Mouse (Mus musculus) brown adipose tissue, adult 24 weeks (tissue): Measurements from ENCODE around the gene Vps33a. TPM values are rescaled to one million over a fixed set of nuclear protein-coding genes. Genes with fewer than 3 reads are reported as not detected.

Experiments used
- H3K27ac ChIP-seq: fragments of 200-500 bp; replicated peaks from 2 replicates; pipeline ENCODE4 v1.5.1; 2012; ENCODE audit warnings: low read depth, mild to moderate bottlenecking, low read length
- H3K4me1 ChIP-seq: fragments of 200-500 bp; 2 replicates; pipeline ENCODE4 v1.6.1; 2012; ENCODE audit warnings: low read length, mixed read lengths; ENCODE audit not compliant: control insufficient read depth, insufficient read depth, insufficient read length
- H3K4me3 ChIP-seq: fragments of 200-500 bp; 2 replicates; pipeline ENCODE4 v1.5.1; 2012; ENCODE audit warnings: low read depth, mild to moderate bottlenecking, low read length, moderate library complexity; ENCODE audit not compliant: insufficient read depth
- polyA plus RNA-seq: library from polyadenylated mRNA; stranded (reverse); fragments of >200 nt; gene quantifications from 2 replicates; pipeline ENCODE4 v1.2.4, GENCODE M21; 2012; ENCODE audit not compliant: missing spikeins, insufficient read depth, insufficient read length

Gene Vps33a
- 23.0 and 31.5 TPM in 2 replicates for polyA plus RNA-seq

GRCm38 (mm10) chr5:123572357-123573186 lies at the start of gene Vps33a:
Gene Vps33a, minus strand, starts transcription at chr5:123573038.
- peak within 1 kb of the TSS; percentile 46 for H3K27ac ChIP-seq
- peaks cover 2% of the 10 kb centered on the region; the same call in 1 of the 2 replicates for H3K4me1 ChIP-seq
- H3K4me3 ChIP-seq = peak within 1 kb of the TSS; percentile 91

DNA sequence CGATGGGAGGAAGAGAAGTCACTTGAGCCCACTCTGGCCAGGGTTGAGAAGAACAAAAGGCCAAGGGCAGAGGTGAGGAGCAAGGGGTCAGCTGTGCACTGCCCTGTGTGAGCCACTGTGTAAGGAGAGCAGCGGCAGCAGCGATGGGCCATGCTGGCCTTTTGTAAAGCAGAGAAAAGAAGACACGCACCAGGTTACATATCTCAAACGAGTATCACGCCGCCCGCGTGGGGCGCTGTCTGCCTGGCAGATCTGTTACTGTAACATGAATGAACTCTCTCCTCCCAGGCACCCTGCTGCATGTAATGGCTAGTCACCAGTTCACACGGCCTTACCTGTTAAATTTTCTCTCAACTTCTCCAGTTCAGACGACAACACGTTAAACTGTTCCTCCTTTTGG lies 49.6 kb upstream of the Vps33a start:
- no peak overlapping the region for H3K4me3 ChIP-seq
- no peaks in the 10 kb centered on the region for H3K4me1 ChIP-seq
- H3K27ac ChIP-seq = no peak overlapping the region

GRCm38 (mm10) chr5:123618558-123618957 lies 45.7 kb upstream of the Vps33a start:
- no peaks in the 10 kb centered on the region for H3K4me1 ChIP-seq
- H3K27ac ChIP-seq = no peak overlapping the region
- H3K4me3 ChIP-seq = no peak overlapping the region

- H3K4me3 ChIP-seq = no peak overlapping the region
- H3K4me1 ChIP-seq = no peaks in the 10 kb centered on the region
- no peak overlapping the region for H3K27ac ChIP-seq
Observed at GRCm38 (mm10) chr5:123614246-123614645, 41.4 kb upstream of the Vps33a start.

GRCm38 (mm10) chr5:123609843-123610242 lies 37.0 kb upstream of the Vps33a start:
- no peak overlapping the region for H3K27ac ChIP-seq
- H3K4me1 ChIP-seq = no peaks in the 10 kb centered on the region
- no peak overlapping the region for H3K4me3 ChIP-seq

DNA sequence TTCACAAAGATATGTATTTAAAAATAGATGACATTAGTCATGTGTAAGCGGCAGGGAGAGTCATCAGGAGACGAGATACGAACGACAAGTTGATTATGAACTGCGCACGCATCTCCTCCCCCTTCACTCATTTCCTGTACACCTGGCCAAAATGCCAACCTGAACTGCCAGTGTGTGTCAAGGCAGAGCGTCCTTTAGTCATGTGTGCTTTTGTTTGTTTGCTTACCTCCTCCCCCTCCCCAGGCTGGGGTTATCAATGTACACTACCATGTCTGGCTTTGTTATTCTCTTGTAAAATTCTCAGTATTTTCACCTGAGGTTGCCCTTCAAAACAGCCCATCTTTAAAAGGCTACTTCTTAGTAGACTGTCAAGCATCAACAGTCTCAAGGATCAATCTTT lies 36.6 kb upstream of the Vps33a start:
- Histone ChIP-seq H3K4me3 (no peak overlapping the region), H3K4me1 (no peaks in the 10 kb centered on the region), H3K27ac (no peak overlapping the region)

DNA sequence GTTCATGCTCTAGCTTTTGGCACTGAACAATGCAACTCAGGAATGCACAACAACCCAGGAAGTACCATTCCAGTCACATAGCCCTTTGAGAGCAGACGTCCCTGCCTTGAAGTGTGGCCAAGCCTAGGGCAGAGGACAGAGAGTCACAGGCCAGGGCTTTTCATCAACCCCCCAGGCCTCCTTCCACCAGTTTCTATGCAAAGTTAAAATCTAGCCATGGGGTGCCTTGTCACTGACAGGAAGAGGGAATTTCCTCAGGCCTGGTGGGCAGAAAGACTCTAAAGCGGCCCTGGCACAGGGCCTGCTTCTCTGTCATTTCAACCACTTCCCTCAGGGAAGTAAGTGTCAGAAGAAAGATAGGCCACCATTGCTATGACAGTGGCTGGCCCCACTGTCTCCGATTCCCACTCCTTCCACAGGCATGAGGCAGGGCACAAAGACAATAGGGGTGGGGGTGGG lies 34.4 kb upstream of the Vps33a start:
- H3K27ac ChIP-seq = no peak overlapping the region

DNA sequence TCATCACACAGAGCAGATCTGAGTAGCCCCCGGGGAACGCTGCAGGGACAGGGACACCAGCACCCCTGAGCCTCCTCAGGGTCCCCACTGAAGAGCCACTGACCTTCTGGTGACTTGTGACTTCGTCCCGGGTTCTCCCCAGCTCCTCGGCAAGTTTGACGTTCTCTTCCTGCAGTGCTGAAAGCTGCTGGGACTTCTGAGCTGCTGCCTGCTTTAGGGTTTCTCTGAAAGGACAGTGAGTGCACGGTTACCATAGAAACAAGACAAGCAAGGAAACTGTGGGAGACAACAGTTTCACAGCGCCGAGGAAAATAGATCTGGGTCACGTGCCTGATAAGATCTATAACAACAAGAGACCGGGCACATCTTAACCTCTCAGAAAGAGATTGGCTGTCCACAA lies 30.7 kb upstream of the Vps33a start:
- H3K27ac ChIP-seq = 0 out of 2 replicates have a peak overlapping the region, but pooled peaks have one; percentile 52
- H3K4me3 ChIP-seq = no peak overlapping the region
- H3K4me1 ChIP-seq = no peaks in the 10 kb centered on the region

More for the DNA sequence above, 34.4 kb upstream of the Vps33a start:
- H3K4me3 ChIP-seq = no peak overlapping the region
- no peaks in the 10 kb centered on the region for H3K4me1 ChIP-seq

DNA sequence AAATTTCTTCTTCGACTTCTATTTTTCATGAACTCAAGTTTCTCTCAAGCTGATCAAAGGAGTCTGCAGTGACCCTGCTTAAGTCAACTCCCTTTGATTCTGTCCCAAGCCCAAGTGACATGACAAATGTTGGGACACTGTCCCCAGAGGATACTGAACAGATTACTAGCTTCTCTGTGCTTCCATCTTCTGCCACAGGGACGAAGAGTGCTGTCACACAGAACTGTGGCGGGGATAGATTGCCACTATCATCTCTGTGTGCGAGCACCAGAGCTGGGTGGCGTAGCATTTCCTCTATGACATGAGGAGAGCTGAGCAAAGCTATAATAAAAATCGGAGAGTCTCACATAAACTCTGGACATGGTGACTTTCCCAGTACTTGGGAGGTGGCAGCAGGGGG lies 29.3 kb upstream of the Vps33a start:
- no peaks in the 10 kb centered on the region for H3K4me1 ChIP-seq
- no peak overlapping the region for H3K4me3 ChIP-seq
- H3K27ac ChIP-seq = peak overlapping the region; percentile 30; the same call in 1 of the 2 replicates

- H3K27ac ChIP-seq = peak overlapping the region; percentile 64
- no peaks in the 10 kb centered on the region for H3K4me1 ChIP-seq
- no peak overlapping the region for H3K4me3 ChIP-seq
Observed at GRCm38 (mm10) chr5:123599319-123599718, 26.5 kb upstream of the Vps33a start.

GRCm38 (mm10) chr5:123593622-123594280 lies 20.9 kb upstream of the Vps33a start:
- H3K4me3 ChIP-seq = no peak overlapping the region
- no peaks in the 10 kb centered on the region for H3K4me1 ChIP-seq
- no peak overlapping the region for H3K27ac ChIP-seq

DNA sequence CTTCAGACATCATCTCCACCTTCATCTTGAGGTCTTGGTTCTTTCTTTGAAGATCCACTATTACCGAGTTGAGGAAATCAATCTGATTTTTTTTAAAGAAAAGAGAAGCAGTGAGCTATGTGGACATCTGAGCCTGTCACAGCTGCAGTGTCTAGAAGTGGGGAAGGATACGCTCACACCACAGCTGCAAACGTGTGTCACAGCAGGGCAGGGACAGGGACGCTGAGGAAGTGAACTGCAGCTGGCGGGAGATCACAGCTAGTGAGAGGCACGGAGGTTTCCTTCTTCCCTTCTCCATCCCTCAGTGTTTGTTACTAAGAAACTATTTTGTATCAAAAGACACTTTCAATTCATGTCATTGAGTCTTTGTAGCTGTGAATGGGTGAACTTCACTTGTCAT lies 7.2 kb upstream of the Vps33a start:
- H3K4me3 ChIP-seq = no peak overlapping the region
- H3K4me1 ChIP-seq = peaks cover 6% of the 10 kb centered on the region
- no peak overlapping the region for H3K27ac ChIP-seq

DNA sequence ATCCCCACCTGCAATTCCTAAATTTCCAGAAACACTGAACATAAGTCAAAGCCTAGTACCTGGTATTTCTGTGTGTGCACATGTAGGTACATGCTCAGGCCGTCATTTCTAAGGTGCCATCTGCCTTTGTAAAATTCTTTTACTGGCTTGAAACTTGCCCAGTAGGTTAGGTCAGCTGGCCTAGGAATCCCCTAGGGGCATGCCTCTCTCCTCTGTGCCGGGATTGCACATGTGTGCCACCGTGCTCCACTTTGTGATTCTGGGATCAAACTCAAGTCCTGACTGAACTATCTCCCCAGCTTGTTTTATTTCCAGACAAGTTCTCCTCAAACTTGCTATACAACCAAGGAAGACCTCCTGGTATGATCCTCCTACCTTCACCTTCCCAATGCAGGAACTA lies 3.9 kb upstream of the Vps33a start:
- H3K4me1 ChIP-seq = peaks cover 2% of the 10 kb centered on the region; the same call in 1 of the 2 replicates
- H3K27ac ChIP-seq = peak overlapping the region; percentile 80
- H3K4me3 ChIP-seq = no peak overlapping the region

- 0 out of 2 replicates have a peak overlapping the region, but pooled peaks have one; percentile 91 for H3K4me3 ChIP-seq
- H3K4me1 ChIP-seq = peaks cover 2% of the 10 kb centered on the region; the same call in 1 of the 2 replicates
- H3K27ac ChIP-seq = no peak overlapping the region
Observed at GRCm38 (mm10) chr5:123573362-123573761, 524 bp upstream of the Vps33a start.

GRCm38 (mm10) chr5:123561128-123561527 lies 11.7 kb downstream of the Vps33a start:
- Histone ChIP-seq H3K4me1 (no peaks in the 10 kb centered on the region), H3K4me3 (no peak overlapping the region), H3K27ac (no peak overlapping the region)
